Mouse (Mus musculus) C2C12 (cell line): Measurements from ENCODE around the gene Pid1. TPM values are rescaled to one million over a fixed set of nuclear protein-coding genes. Genes with fewer than 3 reads are reported as not detected.

Source experiments
- H3K27me3 ChIP-seq: one replicate; pipeline ENCODE4 v1.6.1; 2011; ENCODE audit not compliant: control insufficient read depth, insufficient read depth, insufficient read length
- H3K36me3 ChIP-seq: one replicate; pipeline ENCODE4 v1.6.1; 2011; ENCODE audit not compliant: control insufficient read depth, insufficient read depth
- H3K4me3 ChIP-seq: one replicate; pipeline ENCODE4 v1.5.1; 2011; ENCODE audit warnings: mild to moderate bottlenecking, control low read depth; ENCODE audit not compliant: poor library complexity, insufficient read depth, severe bottlenecking
- H3K79me2 ChIP-seq: one replicate; pipeline ENCODE4 v1.6.1; 2011; ENCODE audit not compliant: control insufficient read depth, insufficient read depth
- H3K79me3 ChIP-seq: one replicate; pipeline ENCODE4 v1.6.1; 2011; ENCODE audit warnings: low read depth, control low read depth
- H3ac ChIP-seq: one replicate; pipeline ENCODE3; 2011; ENCODE audit warnings: low read depth; ENCODE audit not compliant: control insufficient read depth, insufficient read length
- CEBPB ChIP-seq: IDR thresholded peaks from one replicate; pipeline ENCODE4 v1.6.1; 2011; ENCODE audit warnings: low read depth, mild to moderate bottlenecking, control low read depth, moderate library complexity
- CTCF ChIP-seq: IDR thresholded peaks from one replicate; pipeline ENCODE4 v1.5.1; 2011; ENCODE audit not compliant: control insufficient read depth, insufficient read depth, insufficient read length
- FOSL1 ChIP-seq: IDR thresholded peaks from one replicate; pipeline ENCODE4 v1.8.0; 2011; ENCODE audit warnings: mild to moderate bottlenecking, low read length; ENCODE audit not compliant: poor library complexity, insufficient read depth, severe bottlenecking
- MAX ChIP-seq: IDR thresholded peaks from one replicate; pipeline ENCODE4 v1.6.1; 2011; ENCODE audit warnings: mild to moderate bottlenecking, control low read depth
- MYOD1 ChIP-seq: IDR thresholded peaks from one replicate; pipeline ENCODE4 v1.6.1; 2011; ENCODE audit warnings: low read depth; ENCODE audit not compliant: control insufficient read depth, insufficient read length
- MYOG ChIP-seq: IDR thresholded peaks from one replicate; pipeline ENCODE4 v1.6.1; 2011; ENCODE audit not compliant: control insufficient read depth, insufficient read length; ENCODE audit errors: extremely low read depth
- USF1 ChIP-seq: IDR thresholded peaks from one replicate; pipeline ENCODE4 v1.6.1; 2011; ENCODE audit warnings: low read depth, mild to moderate bottlenecking, control low read depth, moderate library complexity
- polyA plus RNA-seq: library from polyadenylated mRNA; unstranded; fragments of >200 nt; fragmentation: generic; extraction: Trizol; gene quantifications from one replicate; pipeline ENCODE4 v1.2.1, GENCODE M21; 2012; ENCODE audit warnings: missing spikeins

Pid1 gene
- polyA plus RNA-seq, 1 experiment, result 0.21 TPM

DNA sequence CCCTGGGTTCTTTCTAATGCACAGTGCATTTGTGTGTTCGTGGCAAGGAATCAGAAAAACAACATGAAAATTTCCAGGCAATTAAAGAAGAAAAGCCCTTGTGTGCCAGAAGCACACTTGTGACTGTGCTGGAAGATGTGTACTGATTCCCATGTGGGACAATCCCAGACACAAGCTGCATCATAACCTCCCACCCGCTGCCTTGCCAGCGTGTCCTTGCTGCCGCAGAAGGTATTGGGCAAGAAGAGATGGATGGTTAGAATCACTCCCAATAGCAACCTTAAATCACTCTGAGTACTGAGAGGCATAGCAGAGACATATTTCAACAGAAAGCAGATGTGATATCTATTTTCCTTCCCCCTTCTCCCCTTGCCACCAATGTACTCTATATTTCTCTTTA, 257.2 kb downstream of the Pid1 start:
- Histone ChIP-seq H3K27me3 (no peaks in the 10 kb centered on the region), H3K36me3 (no peaks in the 10 kb centered on the region), H3K4me3 (no peak overlapping the region), H3K79me3 (no peaks in the 10 kb centered on the region), H3ac (no peak overlapping the region), H3K79me2 (no peaks in the 10 kb centered on the region)
- TF ChIP-seq CTCF (no peak), CEBPB (no peak), MYOD1 (no peak), MYOG (no peak), MAX (no peak), FOSL1 (no peak), USF1 (no peak)

DNA sequence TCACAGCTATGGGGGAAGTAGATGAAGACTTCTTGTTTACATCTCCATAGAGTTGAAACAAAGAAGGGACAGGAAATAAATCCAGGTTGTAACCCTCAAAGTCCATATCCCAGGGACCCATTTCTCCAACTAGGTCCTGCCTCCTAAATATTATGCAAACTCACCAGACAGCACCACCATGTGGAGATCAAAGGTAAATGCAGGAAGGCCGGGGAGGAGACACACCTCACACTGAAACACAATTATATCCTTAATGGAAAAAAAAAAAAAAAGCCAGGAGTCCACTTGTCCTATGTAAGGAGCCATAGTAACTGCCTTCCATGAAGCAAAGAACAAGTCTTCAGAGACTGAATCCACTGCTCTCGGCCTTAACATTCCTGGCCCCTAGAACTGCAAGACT, 261.9 kb downstream of the Pid1 start:
- H3K36me3 ChIP-seq, result no peaks in the 10 kb centered on the region
- H3K79me2 ChIP-seq, result no peaks in the 10 kb centered on the region
- no peak overlapping the region for H3ac ChIP-seq
- TF ChIP-seq CEBPB (no peak), CTCF (no peak), MYOG (no peak), USF1 (no peak), FOSL1 (no peak), MAX (no peak), MYOD1 (no peak)
- no peaks in the 10 kb centered on the region for H3K79me3 ChIP-seq
- no peaks in the 10 kb centered on the region for H3K27me3 ChIP-seq
- no peak overlapping the region for H3K4me3 ChIP-seq

DNA sequence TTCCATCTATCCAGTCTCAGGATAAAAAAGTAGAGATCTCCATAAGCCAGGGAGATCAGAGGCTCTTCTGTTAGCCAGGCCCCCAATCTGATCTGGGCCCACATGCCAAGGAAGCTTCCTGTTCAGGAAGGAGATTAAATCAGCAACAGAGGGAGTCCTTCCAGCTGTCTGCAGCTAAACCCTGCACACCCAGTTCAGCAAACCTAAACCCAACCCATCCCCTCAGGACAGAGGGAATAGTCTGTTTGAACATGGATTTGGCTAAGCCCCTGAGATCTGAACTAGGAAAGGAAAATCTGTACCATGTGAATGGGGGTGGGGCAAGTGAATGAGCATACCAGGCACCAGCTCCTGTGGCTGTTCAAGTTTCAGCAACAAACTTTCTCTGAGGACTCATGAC, 266.6 kb downstream of the Pid1 start:
- no peak overlapping the region for H3K4me3 ChIP-seq
- H3K27me3 ChIP-seq, result no peaks in the 10 kb centered on the region
- no peak overlapping the region for H3ac ChIP-seq
- TF ChIP-seq MYOG (no peak), FOSL1 (no peak), CTCF (no peak), USF1 (no peak), CEBPB (no peak), MYOD1 (no peak), MAX (no peak)
- H3K79me2 ChIP-seq, result no peaks in the 10 kb centered on the region
- H3K36me3 ChIP-seq, result no peaks in the 10 kb centered on the region
- H3K79me3 ChIP-seq, result no peaks in the 10 kb centered on the region

DNA sequence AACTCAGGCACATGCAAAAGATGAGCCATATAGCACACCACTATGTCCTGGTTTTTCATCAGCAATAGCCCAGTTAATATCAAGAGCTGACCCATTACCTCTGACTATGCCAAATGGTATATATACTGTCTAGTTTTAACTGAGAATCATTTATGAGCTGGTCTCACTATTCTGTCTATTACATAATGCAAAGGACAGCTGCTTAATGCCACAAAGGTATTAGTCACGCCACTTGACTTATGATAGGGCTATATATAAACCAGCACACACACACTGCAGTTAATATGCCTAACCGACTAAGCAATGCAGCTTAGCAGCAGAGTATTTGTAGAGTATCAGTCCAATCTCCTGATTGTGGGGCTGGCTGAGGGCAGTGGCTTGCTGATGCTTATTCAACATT, 270.7 kb downstream of the Pid1 start:
- H3ac ChIP-seq, result no peak overlapping the region
- TF ChIP-seq MAX (no peak), FOSL1 (no peak), USF1 (no peak), CEBPB (no peak), MYOD1 (no peak), MYOG (no peak), CTCF (no peak)
- H3K4me3 ChIP-seq, result no peak overlapping the region
- H3K36me3 ChIP-seq, result no peaks in the 10 kb centered on the region
- H3K27me3 ChIP-seq, result no peaks in the 10 kb centered on the region
- no peaks in the 10 kb centered on the region for H3K79me2 ChIP-seq
- H3K79me3 ChIP-seq, result no peaks in the 10 kb centered on the region

DNA sequence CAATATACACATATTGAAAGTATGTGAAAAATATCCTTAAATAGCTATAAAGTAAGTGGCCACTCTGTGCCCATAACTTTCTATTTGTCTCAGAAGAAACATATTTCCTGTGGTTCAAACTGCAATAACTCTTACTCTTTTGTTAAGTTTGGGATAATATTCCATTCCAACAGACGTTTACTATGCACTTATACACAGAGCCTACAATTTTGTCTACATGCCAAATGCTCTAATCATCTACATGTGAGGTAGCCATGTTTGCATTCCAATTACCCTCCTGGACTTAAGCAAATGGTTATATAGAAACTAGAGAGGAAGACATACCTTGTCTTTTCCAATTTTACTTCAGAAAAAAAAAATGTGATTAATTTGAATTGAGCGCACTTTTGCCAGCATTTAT, 274.3 kb downstream of the Pid1 start:
- Histone ChIP-seq H3K36me3 (no peaks in the 10 kb centered on the region), H3K27me3 (no peaks in the 10 kb centered on the region), H3ac (no peak overlapping the region), H3K4me3 (no peak overlapping the region), H3K79me3 (no peaks in the 10 kb centered on the region), H3K79me2 (no peaks in the 10 kb centered on the region)
- TF ChIP-seq USF1 (no peak), MYOD1 (no peak), CTCF (no peak), CEBPB (no peak)

DNA sequence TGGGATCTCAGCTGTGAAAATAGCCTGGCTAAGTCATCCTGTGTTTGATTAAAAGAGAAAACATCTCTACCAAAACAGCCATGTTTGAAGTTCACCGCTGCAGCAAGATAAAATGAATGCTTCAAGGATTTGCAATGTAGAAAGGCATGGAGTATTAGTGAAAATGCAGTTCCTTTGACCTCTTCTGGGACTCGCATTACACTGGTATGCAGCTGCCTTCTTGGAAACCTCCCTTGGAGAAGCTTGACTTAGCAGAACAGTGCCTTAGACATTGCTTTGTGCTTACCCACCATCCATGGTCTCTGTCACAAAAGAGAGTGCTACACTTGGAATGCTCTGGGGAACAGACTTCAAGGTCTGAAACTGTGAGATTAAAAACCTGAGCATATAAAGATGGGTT, 276.0 kb downstream of the Pid1 start:
- H3K79me3 ChIP-seq, result no peaks in the 10 kb centered on the region
- no peaks in the 10 kb centered on the region for H3K36me3 ChIP-seq
- H3ac ChIP-seq, result no peak overlapping the region
- TF ChIP-seq MYOD1 (no peak), MAX (no peak), CTCF (no peak), CEBPB (no peak), MYOG (no peak), USF1 (no peak), FOSL1 (no peak)
- H3K27me3 ChIP-seq, result no peaks in the 10 kb centered on the region
- no peak overlapping the region for H3K4me3 ChIP-seq
- no peaks in the 10 kb centered on the region for H3K79me2 ChIP-seq
